Mouse (Mus musculus) heart, adult 2 months (tissue): ENCODE measurements around the gene Cdkn2d. TPM values are rescaled to one million over a fixed set of nuclear protein-coding genes. Genes with fewer than 3 reads are reported as not detected.
"Not testable (repeated sequence)": the region's sequence is repeated elsewhere in the genome, so short reads cannot be mapped to it uniquely, and the experiment has no call there.

ENCODE experiments used
- DNase-seq, 2 experiments: peaks; one replicate each; pipeline ENCODE4 v3.0.0; 2021
- H3K27ac ChIP-seq: fragments of 200-600 bp; 2 replicates; pipeline ENCODE4 v1.8.1; 2022
- H3K27me3 ChIP-seq: fragments of 200-500 bp; 2 replicates; pipeline ENCODE4 v1.6.1; 2012; ENCODE audit warnings: mild to moderate bottlenecking, low read length, inconsistent platforms, mixed read lengths; ENCODE audit not compliant: control insufficient read depth, insufficient read depth
- H3K36me3 ChIP-seq: fragments of 200-500 bp; 2 replicates; pipeline ENCODE4 v1.6.1; 2012; ENCODE audit warnings: low read length, inconsistent platforms; ENCODE audit not compliant: control insufficient read depth, insufficient read depth
- H3K4me1 ChIP-seq: fragments of 200-500 bp; 2 replicates; pipeline ENCODE4 v1.6.1; 2011; ENCODE audit warnings: low read length; ENCODE audit not compliant: control insufficient read depth, insufficient read depth
- H3K4me3 ChIP-seq: fragments of 200-600 bp; 2 replicates; pipeline ENCODE4 v1.8.1; 2022
- H3K79me2 ChIP-seq: fragments of 200-500 bp; replicated peaks from 2 replicates; pipeline ENCODE4 v1.6.1; 2012; ENCODE audit warnings: mild to moderate bottlenecking, inconsistent platforms, low read length, moderate library complexity, mixed read lengths; ENCODE audit not compliant: control insufficient read depth, insufficient read depth
- H3K9ac ChIP-seq: fragments of 200-500 bp; 2 replicates; pipeline ENCODE4 v1.6.1; 2012; ENCODE audit warnings: low read depth, mild to moderate bottlenecking, control low read depth, inconsistent platforms, low read length, mixed read lengths
- CTCF ChIP-seq: fragments of 200-600 bp; IDR thresholded peaks from 2 replicates; pipeline ENCODE4 v1.8.1; 2022; ENCODE audit warnings: antibody characterized with exemption, mild to moderate bottlenecking, moderate library complexity
- EP300 ChIP-seq: fragments of 200-500 bp; IDR thresholded peaks from 2 replicates; pipeline ENCODE4 v1.6.1; 2011; ENCODE audit warnings: low read depth, low read length, control low read depth; ENCODE audit not compliant: insufficient read depth
- POLR2A ChIP-seq: fragments of 200-500 bp; IDR thresholded peaks from 2 replicates; pipeline ENCODE4 v1.6.1; 2011; ENCODE audit warnings: mild to moderate bottlenecking, low read depth, low read length, control low read depth; ENCODE audit not compliant: insufficient read depth
- WGBS: fragments of 180-500 bp; shearing (Covaris S2); methylation state at CpG from one replicate; pipeline ENCODE4 v1.1.7; 2018; 5-methylcytosine and 5-hydroxymethylcytosine counted together
- intact Hi-C: fragments of 180-260 bp; cut with DNase I; formaldehyde crosslinking; loops from one replicate; pipeline ENCODE4 v1.15.1; 2025
- polyA plus RNA-seq: library from polyadenylated mRNA; depleted of rRNA; stranded (reverse); fragments of >200 nt; gene quantifications from 2 replicates; pipeline ENCODE4 v1.2.3, GENCODE M21; 2012
- total RNA-seq, 2 experiments: library from RNA; stranded (reverse); gene quantifications; 2 replicates each; pipeline ENCODE4 v1.2.3; 2021

The Cdkn2d gene
- total and polyA plus RNA-seq, 3 experiments: 11.3 to 25.0 (median 15.0) TPM

GRCm38 (mm10) chr9:21275727-21276126, 15.5 kb downstream of the Cdkn2d start:
- no peak for DNase-seq
- H3K36me3 ChIP-seq: no peaks in the 10 kb centered on the region; the same call in 1 of the 2 replicates
- H3K27ac ChIP-seq: no peak overlapping the region
- H3K9ac ChIP-seq: no peak overlapping the region
- H3K4me1 ChIP-seq: peaks cover 2% of the 10 kb centered on the region; the same call in 1 of the 2 replicates
- H3K79me2 ChIP-seq: no peaks in the 10 kb centered on the region
- no peaks in the 10 kb centered on the region for H3K27me3 ChIP-seq
- TF ChIP-seq CTCF (no peak), EP300 (no peak), POLR2A (no peak)
- no peak overlapping the region for H3K4me3 ChIP-seq
- 85% methylated on average over 12 of the region's 12 CpGs for WGBS
- intact Hi-C loops: no loop called here

GRCm38 (mm10) chr9:21275013-21275710, 16.0 kb downstream of the Cdkn2d start:
- intact Hi-C loops: no loop called here
- no peaks in the 10 kb centered on the region; the same call in 1 of the 2 replicates for H3K36me3 ChIP-seq

GRCm38 (mm10) chr9:21274336-21274735, 16.9 kb downstream of the Cdkn2d start:
- DNase-seq: no peak
- Histone ChIP-seq H3K36me3 (no peaks in the 10 kb centered on the region; the same call in 1 of the 2 replicates), H3K4me1 (peaks cover 2% of the 10 kb centered on the region; the same call in 1 of the 2 replicates), H3K27me3 (no peaks in the 10 kb centered on the region), H3K27ac (no peak overlapping the region; the same call in 1 of the 2 replicates), H3K9ac (no peak overlapping the region), H3K4me3 (no peak overlapping the region), H3K79me2 (no peaks in the 10 kb centered on the region; the same call in 1 of the 2 replicates)
- TF ChIP-seq POLR2A: no peak
- no peak for TF ChIP-seq CTCF
- TF ChIP-seq EP300: no peak
- 40% methylated on average over 3 of the region's 3 CpGs for WGBS
- intact Hi-C loops: no loop called here

More at GRCm38 (mm10) chr9:21275013-21275710, 16.0 kb downstream of the Cdkn2d start:
- no peaks in the 10 kb centered on the region for H3K27me3 ChIP-seq
- H3K4me3 ChIP-seq: no peak overlapping the region
- no peak for DNase-seq
- TF ChIP-seq POLR2A (no peak), CTCF (no peak), EP300 (no peak)
- no peak overlapping the region for H3K27ac ChIP-seq
- H3K4me1 ChIP-seq: peaks cover 2% of the 10 kb centered on the region; the same call in 1 of the 2 replicates
- 75% methylated on average over 7 of the region's 7 CpGs for WGBS
- H3K79me2 ChIP-seq: no peaks in the 10 kb centered on the region; the same call in 1 of the 2 replicates
- H3K9ac ChIP-seq: no peak overlapping the region

GRCm38 (mm10) chr9:21273520-21274228, 17.5 kb downstream of the Cdkn2d start:
- H3K79me2 ChIP-seq: no peaks in the 10 kb centered on the region; the same call in 1 of the 2 replicates
- no peaks in the 10 kb centered on the region; the same call in 1 of the 2 replicates for H3K36me3 ChIP-seq
- no peak for TF ChIP-seq EP300
- no peak for TF ChIP-seq CTCF
- no peak for TF ChIP-seq POLR2A
- no peak for DNase-seq
- H3K27me3 ChIP-seq: no peaks in the 10 kb centered on the region
- no peak overlapping the region; the same call in 1 of the 2 replicates for H3K27ac ChIP-seq
- H3K4me3 ChIP-seq: no peak overlapping the region
- WGBS: 60% methylated on average over 7 of the region's 7 CpGs
- intact Hi-C loops: no loop called here
- peaks cover 2% of the 10 kb centered on the region; the same call in 1 of the 2 replicates for H3K4me1 ChIP-seq
- no peak overlapping the region for H3K9ac ChIP-seq

GRCm38 (mm10) chr9:21273094-21273493, 18.1 kb downstream of the Cdkn2d start:
- H3K4me1 ChIP-seq: peaks cover 2% of the 10 kb centered on the region; the same call in 1 of the 2 replicates
- no peaks in the 10 kb centered on the region for H3K27me3 ChIP-seq
- H3K9ac ChIP-seq: no peak overlapping the region
- no peaks in the 10 kb centered on the region; the same call in 1 of the 2 replicates for H3K36me3 ChIP-seq
- TF ChIP-seq EP300: no peak
- DNase-seq: no peak
- no peak overlapping the region for H3K4me3 ChIP-seq
- WGBS: 78% methylated on average over 8 of the region's 8 CpGs
- no peaks in the 10 kb centered on the region; the same call in 1 of the 2 replicates for H3K79me2 ChIP-seq
- intact Hi-C loops: no loop called here
- no peak overlapping the region for H3K27ac ChIP-seq

GRCm38 (mm10) chr9:21272391-21272790, 18.8 kb downstream of the Cdkn2d start:
- no peaks in the 10 kb centered on the region for H3K27me3 ChIP-seq
- WGBS: 90% methylated on average over 9 of the region's 9 CpGs
- intact Hi-C loops: no loop called here
- H3K9ac ChIP-seq: no peak overlapping the region
- DNase-seq: no peak
- TF ChIP-seq EP300: no peak
- no peak for TF ChIP-seq POLR2A
- TF ChIP-seq CTCF: no peak
- H3K4me1 ChIP-seq: peaks cover 2% of the 10 kb centered on the region; the same call in 1 of the 2 replicates
- no peak overlapping the region for H3K4me3 ChIP-seq
- H3K79me2 ChIP-seq: no peaks in the 10 kb centered on the region; the same call in 1 of the 2 replicates
- H3K36me3 ChIP-seq: no peaks in the 10 kb centered on the region; the same call in 1 of the 2 replicates
- no peak overlapping the region for H3K27ac ChIP-seq

GRCm38 (mm10) chr9:21269590-21269989, 21.6 kb downstream of the Cdkn2d start:
- H3K36me3 ChIP-seq, H3K27me3 ChIP-seq, H3K4me1 ChIP-seq, H3K79me2 ChIP-seq, DNase-seq, intact Hi-C loops, H3K27ac ChIP-seq, H3K4me3 ChIP-seq, H3K9ac ChIP-seq: not testable (repeated sequence)
- WGBS: 81% methylated on average over 5 of the region's 5 CpGs
